Mouse (Mus musculus): ENCODE measurements around the gene Tmem45a.

GRCm38 (mm10) chr16:56868361-56868760 is 17.6 kb downstream of the Tmem45a start:
- no peak for TF ChIP-seq POLR2A (IDR thresholded peaks at IDR 0.05; ENCODE audit: borderline replicate concordance, control insufficient read depth, low read depth, low read length)
- no peak for TF ChIP-seq CTCF (IDR thresholded peaks at IDR 0.05; ENCODE audit: control insufficient read depth, insufficient read depth, low read length)

All from bone marrow, adult 2 months (tissue).